Mouse (Mus musculus): Measurements from ENCODE around the gene Gjb5.

The Gjb5 gene

DNA sequence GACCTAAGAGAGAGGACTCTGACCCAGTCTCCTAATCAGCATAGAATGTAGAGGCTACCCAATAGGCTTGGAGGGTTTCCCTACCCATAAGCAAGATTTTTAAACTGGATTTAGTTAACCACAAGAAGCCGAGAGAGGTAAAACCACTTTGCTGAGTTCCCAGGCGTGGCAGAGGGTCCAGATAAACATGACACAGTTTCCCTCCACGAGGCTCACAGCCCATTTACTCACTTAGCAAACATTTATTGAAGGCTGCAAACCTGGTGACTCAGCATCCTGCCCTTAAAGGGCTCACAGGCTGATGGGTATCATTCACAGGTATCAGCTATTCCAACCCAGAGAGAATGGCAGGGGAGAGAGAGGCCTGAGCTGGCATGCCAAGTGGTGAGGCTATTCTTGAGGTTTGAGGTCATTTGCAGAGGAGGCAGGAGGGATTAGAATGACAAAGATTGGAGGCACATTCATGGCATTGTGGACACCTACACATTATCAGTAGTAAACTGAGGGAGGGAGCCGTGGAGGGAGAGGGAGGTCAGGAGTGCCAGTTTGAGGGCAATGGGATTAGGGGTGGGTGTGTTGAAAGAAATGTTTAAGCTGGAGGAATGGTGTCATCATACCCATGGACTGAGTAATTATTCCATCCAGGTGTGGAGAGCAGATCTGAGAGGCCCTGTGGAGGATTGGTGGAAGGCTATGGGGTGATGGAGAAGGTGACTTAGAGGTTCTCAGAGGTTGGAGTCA, 8.3 kb downstream of the Gjb5 start:
- DNase-seq: no peak

DNA sequence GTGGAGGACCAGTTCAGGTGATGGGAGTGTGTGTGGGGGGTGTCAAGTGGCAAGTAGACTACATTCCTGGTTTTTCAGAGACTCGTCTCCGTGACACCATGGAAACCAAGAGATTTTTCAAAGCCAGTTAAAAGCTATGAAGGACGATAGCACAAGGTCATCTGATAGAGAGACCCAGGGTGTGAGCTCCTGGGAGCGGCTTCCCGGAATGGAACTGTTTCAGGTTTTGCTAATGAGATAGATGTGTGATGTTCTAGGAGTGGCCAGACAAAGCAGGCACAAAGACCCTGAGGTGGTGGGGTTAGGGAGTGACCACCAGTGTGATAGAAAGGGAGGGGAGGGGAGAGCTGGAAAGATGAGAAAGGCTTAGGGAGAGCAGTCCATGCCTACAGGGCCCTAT, 13.0 kb downstream of the Gjb5 start:
- no peak for DNase-seq

DNA sequence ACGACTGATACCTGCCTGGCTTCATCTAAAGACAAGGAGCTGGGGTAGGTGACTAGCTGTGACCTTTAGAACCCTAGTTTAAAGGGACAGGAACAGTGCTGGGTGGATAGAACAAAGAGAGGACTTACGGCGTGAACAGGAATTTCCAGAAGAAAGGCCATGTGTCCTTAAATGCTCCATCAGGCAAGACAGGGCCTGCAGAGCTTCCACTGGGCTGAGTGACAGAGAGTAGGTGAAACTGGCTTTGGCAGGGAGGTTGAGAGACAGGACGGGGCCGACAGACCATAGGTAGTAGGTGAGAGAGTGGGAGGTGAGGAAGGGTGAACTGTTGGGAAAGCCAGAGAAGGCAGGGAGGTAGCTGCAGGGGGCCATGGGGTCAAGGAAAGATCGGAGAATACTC, 16.6 kb downstream of the Gjb5 start:
- no peak for DNase-seq

DNA sequence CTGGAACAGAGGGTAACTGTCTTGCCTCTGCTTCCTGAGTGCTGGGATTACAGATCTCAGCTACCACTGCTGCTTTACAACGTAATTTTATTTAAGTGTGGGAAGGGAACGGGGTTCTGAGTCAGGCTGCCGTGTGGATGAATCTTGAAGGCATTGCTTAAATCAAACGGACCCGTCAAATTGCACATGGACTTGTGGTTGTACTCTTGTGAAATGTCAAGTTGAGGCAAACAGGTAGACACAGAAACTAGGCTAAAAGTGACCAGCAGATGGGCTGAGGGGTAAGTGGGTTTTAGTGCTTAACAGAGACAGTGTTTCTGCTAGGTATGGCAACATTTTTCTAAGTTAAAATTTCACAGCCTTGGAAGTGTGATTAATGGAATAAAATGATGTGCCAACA, 20.3 kb downstream of the Gjb5 start:
- DNase-seq: no peak

DNA sequence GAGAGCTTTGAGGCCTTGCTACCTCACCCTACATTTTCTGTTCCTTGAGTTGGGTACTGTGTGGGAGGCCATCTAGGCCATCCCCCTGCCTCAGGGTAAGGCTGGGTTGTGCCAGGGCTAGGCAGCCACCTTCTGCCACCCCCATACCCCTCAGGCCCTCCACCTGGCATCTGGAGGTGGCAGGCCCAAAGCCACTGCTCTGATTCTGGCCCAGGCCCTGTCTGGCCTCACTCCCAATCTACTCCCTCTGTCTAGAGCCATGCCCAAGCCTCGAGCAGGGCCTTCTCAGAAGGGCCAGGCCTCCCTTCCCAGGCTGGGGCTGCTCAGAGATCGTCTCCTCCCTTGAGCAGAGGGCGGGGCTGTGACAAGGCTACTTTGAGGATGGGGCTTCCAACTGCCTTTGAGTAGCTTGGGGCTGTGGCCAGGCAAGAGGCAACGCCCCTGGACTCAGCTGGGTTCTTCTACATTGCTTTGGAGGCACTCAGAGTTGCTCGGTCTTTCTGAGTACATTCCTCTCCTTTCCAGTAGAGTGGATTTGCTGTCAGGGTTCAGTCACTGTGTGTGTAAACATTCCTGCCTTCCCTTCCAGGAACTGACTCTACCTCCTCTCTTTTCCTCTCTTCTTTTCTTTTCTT, 23.0 kb downstream of the Gjb5 start:
- DNase-seq: no peak

DNA sequence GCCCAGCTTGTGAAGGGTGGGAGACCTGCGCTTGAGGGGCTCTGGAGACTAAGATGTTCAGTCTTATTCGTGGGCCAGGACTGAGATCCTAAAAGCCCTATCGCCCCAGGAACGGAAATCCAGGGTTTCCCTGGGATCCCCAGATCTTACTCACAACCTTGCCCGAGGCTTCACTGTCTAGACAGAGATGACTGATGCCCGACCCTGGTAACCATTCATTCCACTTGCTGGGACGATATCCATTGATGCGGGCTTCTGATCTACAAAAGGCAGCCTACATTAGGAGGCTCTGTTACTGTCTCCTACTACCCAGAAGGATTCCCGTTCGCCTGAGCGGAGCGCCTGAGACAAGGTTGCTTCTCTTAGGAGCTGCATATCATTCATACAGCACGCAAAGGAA, 26.8 kb downstream of the Gjb5 start:
- no peak for DNase-seq

DNA sequence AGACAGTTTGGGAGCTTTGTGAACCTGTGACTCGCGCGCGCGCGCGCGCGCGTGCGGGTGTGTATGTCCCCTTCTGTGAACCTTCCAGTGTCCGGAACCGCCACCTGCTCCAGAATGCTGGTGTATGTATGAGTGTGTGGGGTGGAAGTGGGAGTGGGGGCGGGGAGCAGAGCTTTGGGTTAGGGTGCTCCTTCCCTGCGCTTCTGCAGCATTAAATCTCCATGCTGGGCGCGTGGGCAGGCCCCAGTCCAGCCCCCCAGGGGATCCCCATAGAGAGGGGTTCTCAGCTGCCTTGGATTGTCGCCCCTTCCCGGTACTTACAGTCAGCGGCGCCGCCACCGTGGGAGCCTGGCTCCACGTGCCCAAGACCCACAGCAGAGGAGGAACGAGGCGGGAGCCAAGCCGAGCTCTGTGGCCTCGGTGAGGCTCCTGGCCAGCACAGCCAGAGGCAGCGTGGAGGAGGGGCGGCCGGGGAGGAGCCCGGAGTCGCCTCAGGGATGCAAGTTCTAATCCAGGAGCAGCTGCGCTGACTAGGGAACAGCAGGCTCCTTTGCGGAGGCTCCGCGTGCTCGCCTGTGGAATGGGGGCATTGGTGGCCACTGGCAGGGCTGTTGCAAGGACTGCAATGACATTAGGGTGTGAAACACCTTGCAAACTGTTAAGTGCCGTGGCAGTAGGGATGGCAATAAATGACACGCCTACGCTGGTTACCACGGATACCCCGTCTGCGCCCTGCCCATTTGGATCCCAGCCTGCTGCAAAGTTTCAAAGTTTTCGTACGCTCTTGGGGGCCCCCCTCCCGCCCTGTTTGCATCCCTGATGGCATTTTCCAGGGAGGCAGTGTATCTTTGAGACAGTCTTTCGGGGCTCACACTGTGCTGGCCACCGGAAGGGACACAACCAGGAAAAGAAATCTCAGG, 27.5 kb downstream of the Gjb5 start, which contains the start of gene Gjb3:
Gjb3 (minus strand) TSS at position 664 of the 920 bp plus-strand sequence.
- DNase-seq: no peak

DNA sequence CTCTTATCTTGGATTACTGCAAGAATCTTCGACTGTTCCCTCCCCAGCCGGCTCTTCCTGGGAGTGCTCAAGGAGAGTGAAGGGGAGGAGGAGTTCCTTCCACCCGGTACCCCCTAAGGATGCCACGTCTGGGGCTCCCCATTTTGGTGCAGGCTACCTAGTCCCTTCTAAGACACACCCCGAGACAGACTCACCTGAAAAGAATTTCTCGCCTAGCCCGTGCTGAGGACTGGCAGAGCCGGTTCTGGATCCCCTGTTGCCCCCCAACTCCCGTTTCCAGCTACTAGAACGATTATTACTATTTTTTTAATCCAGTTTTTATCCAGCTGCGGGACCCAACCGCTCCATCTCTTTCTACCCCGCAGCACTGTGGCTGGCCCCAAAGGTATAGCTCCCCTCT, 28.2 kb downstream of the Gjb5 start:
- DNase-seq: no peak

DNA sequence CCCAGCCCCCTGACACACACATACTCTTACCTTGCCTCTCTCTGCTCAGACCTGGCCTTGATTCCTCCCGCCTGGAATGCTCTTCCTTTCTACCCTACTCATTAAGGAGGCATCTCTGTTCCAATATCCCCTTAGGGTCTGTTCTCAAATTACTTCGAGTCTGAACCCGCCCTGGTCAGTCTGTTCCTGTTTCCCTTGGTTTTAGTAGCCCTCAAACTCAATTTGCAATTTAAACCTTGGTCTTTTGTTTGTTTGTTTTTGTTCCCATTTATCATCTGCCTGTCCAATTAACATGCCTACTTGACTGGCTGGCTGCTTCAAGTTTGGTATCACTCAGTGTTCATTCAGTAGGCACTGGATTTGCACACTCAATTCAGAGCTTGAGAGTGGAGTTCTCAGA, 28.9 kb downstream of the Gjb5 start:
- DNase-seq: no peak

DNA sequence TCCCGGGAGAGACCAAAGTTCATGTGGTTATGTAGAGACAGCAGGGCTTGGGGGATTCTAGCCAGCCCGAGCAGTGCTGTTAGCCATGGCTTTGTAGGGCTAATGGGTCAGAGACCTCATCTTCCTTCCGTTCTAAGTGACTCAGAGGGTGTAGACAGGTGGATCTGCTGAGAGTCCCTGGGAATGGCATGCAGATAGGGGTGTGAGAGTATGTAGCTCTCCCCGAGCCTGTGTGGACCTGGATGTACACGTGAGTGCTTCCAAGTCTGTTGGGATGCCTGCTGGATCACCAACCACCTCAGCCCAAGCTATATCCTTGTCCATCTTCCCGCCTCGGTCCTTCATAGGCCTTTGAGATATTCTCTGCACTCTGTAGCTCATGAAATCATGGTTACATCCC, 29.6 kb downstream of the Gjb5 start:
- no peak for DNase-seq

DNA sequence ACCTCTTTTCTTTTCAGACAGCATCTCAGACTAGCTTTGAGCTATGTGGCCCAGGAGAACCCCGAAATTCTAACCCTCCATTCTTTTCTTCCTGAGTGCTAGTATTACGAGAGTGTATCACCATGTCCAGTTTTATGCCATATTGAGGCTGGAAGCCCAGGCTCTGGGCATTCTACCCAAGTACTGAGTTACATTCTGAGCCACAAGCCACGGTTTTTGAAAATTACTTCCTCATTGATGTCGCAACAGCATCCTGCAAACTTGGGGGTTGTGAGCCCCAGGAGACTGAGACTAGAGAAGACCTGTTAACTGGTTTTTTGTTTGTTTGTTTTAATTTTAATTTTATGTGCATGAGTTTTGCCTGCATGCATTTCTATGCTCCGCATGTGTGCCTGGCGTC, 30.2 kb downstream of the Gjb5 start:
- DNase-seq: no peak

DNA sequence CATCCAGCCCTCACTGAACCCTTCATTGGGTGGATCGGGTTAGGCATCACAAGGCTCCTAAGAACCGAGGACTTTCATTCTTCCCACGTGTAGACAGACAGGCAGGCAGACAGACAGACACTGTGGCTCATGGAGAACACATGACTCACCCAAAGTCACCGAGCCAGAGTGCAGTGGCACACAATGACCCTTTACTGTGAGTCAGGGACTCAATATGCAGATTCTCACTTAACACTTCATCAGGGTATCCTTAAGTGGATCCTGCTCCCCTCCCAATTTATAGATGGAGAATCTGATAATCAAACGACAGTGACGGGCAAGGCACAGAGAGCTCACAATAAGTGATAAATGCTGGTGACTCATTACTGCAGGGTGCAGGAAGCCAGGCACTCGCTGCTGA, 30.7 kb downstream of the Gjb5 start:
- no peak for DNase-seq

DNA sequence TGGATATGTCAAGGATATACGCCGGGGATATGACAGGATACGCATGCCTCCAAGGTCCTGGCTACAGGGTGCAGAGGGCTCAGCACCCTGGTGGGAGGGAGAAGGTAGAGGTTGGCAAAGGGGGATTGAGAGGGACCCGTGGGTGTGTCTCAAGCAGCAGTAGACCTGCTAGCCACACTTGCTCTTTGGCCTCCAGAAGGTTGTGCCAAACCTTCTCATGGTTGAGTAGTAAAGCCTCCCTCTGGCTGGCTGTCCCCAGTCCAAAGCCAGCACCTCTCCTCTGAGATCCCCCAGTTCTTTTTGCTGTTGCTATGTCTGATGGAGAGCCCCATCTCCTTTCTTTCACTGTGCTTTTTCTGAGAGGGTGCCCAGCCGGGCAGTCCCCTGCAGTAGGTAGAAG, 32.7 kb downstream of the Gjb5 start:
- DNase-seq: no peak

DNA sequence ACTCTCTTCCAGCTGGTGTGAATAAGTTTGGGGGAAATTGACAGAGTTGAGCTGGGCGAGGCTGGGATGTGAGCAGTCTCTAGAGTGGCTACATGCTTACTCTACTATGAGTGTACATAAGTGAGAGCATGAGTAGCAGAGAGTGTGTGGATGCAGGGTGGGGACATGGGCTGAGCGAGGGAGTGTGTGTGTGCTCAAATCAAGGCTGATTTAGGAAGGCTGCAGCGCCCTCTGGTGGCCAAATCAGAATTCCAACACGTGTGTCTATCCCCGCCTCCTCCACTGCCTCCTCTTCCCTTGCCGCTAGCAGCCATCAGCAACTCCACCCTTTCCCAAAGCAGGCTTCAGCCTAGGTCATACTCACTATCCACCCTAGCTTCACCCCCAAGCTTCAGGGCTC, 33.2 kb downstream of the Gjb5 start:
- DNase-seq: peak; percentile 78 to 79

DNA sequence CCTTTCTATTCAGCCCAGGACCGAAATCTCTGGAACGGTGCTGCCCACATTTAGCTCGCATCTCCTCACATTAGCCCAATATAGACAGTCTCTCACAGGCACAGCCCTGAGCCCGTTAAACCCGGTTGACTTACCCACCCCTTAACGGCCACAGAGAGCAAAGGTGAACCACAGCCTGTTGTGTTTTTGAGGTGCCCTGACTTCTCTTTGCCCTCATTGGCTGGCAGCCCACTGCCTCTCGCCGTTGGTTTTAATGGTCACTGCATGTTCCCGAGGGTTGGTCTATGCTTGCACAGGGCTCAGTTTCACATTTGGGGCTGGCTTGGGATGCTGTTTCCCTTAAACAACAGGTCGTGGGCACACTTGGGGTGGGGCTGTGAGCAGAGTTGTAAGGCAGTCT, 33.7 kb downstream of the Gjb5 start:
- no peak for DNase-seq

DNA sequence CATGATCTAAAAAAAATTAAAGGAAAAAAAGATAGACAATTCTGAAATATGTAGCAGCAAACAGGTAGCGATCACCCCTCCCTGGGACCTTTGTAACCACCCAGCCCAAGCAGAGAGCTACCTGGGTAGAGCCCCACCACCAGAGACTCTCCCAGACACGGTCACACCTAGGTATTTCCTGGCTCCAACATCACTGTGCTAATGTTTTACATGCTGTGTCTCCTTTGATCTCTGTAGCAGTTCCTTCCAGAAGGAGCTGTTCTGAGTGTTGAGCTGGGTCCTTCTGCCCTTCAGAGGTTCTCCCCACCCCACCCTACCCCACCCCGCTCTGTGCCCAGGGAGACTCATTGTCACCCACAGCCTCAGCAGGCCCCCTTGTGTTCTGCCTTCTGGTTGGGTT, 34.3 kb downstream of the Gjb5 start:
- no peak for DNase-seq

DNA sequence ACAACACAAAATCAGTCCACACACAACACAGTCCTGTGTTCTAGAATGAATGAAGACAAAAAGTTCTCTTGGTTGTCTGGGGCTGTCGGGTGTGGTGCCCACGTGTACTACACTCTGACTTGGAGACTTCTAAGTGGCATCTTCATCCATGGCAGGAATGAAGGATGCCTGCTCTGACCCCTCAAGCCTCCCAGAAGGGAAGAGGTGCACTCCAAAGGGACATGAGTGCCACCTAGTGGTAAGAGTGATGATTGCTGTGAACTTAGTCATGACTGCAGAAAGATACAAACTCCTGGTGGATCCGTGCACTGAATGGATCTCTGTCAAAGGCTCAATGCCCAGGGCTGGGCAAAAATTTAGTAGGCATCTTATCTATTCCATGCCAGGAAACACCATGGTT, 38.4 kb downstream of the Gjb5 start:
- peak; percentile 54 to 78 for DNase-seq

DNA sequence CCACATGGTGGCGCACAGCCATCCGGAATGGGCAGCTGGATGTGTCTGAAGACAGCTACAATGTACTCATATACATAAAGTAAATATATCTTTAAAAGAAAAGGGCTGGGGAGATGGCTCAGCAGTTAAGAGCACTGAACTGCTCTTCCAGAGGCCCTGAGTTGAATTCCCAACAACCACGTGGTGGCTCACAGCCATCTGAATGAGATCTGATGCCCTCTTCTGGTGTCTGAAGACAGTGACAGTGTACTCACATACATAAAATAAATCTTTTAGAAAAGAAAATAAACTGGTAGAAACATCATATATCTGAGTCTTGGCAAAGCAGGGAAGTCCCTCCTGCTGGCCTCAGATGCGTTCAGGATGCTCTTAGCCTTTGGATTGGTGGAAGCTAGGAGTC, 40.8 kb downstream of the Gjb5 start:
- DNase-seq: no peak

DNA sequence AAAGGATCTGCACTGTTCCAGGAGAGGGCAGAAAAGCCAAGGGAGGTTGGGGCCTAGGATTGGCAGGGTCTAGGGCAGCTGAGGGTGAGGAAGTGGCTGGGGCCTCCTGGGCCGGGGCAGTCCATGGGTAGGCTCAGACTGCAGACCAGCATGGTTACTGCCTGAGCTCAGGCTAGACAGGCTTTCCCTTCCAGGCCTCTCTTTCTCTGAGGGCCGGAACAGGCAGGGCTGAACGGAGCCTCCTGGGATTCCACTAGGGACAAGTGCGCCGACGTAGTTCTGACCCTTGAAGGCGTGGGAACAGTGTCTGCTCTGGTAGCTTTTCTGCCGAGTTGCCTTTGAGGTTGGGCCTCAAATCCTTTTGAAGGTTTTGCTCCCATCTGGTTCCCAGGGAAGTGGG, 42.2 kb downstream of the Gjb5 start:
- no peak for DNase-seq

DNA sequence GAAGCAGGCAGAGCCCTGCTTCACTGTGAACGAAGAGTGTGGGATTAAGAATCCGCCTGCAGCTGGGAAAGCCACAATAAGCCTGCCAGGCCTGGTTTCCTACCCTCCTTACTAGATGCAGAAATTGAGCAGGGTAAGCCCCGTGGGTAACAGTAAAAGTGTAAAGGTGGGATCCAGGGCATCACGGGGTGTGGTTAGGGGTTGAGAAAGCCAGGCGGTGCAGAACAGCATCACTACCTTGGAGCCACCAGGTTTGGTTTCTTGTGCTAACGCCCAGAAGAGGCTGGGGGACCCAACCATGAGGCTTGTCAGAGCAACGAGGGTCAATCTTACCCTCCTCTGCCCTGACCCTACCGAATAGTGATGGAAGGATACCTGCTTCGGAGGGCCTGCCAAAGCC, 43.4 kb downstream of the Gjb5 start:
- no peak for DNase-seq

DNA sequence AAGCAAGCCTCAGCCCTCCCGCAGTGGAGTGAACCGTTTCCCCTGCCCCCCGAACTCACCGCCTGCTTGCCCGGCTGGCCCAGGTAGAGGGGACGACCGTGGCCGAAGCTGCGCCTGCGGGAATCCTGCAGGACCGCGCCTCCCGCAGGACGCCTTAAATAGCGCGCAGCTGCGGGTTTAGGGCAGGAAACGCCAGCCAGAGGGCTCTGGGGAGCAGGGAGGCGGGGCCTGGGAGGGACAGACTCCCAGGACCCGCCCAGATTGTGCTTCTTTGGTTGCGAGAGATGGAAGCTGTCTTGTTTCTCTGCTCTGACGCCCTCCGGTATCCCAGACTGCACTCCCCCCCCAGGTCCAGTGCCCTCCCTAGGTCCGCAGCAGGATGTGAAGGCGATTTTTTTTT, 44.1 kb downstream of the Gjb5 start, which contains the start of gene Gja4:
Gja4 (minus strand) TSS at position 179 of the 400 bp plus-strand sequence.
- peak; percentile 50 to 65 for DNase-seq

DNA sequence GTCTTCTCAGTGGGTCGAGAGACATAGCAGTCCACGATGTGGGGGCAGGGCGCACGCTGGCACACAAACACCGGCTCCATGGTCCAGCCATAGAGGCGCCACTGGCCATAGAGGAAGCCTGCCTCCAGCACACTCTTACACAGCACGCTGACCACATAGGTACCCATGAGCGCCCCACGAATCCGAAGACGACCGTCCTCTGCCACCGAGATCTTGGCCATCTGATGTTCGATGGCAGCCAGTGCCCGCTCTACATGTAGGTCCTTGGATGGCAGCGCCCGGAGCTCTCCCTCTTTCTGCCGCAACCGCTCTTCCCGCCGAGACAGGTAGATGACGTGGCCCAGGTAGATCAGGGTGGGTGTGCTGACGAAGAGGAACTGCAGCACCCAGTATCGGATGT, 45.6 kb downstream of the Gjb5 start:
- DNase-seq: no peak

DNA sequence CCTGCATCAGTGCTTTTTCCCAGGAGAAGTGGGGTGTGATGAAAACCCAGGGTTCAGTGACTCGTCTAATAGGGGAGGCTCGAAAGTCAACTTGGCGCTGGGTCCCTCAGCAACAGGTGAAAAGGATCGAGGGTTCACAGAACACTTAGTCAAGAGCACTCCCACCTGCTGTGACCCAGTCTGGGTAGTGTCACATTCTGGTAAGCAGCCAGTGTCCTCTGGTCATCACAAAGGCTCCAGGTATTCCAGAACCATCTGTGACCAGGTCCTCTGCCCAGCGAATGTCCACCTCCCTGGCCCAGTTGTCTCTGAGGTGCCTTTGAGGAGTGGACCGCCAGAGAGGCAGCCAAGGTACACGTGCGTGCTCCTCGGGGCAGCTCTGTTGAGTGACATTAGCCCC, 46.4 kb downstream of the Gjb5 start:
- peak in 1 of 2 experiments; percentile 28 for DNase-seq

DNA sequence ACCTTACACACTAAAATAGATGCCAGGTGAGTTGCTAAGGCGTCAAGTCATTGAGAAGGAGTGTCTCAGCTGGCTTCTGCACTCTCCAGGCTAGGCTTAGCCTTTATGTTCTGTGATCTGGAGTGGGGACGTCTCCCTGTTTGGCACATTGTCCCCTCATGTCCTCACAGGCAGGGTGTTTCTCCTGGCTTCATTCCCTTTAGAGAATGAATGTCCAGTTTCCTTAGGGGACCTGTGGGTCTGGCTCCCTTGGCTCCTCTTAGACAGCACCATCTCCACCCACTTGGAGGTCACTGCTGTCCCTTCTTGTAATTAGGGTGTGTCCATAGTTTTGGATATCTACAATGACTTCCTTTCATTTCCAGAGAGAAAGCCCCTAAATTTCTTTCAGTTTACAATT, 51.1 kb downstream of the Gjb5 start:
- DNase-seq: no peak

All from cerebellum, postnatal 36 days (tissue).